15 mouse cellular contexts compared by ENCODE assay signal in the genomic region with DNA sequence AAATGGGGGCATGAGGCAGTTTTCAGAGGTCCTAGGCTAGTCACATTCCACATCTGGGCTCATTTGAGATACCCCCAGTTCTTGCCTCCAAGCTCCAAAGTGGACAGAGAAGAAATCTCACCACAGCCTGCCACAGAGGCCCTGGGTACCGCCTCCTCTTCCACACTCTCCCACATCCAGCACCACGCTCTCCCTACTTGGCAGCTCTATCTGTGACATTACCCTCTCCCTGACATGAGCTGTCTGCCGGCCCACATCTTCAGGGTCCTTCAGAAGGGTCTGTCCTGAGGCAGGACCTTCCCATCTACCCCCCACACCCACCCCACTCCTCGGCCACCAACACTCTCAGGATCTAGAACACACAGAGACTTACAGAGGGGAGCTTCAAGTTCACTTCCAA. TPM values are rescaled to one million over a fixed set of nuclear protein-coding genes. Genes with fewer than 3 reads are reported as not detected.
DNase-seq lines count a peak whose midpoint lies in the region; ATAC-seq lines count a peak whose summit lies in the region.
"Had no signal": no experiment of that assay in that cellular context is flagged by ENCODE, and none has a peak within 500 bp of the region (broad histone marks: within the 10 kb centered on the region; RNA-seq: fewer than 3 reads in every experiment).

No protein-coding gene starts in this region.

- no peaks in the 10 kb centered on the region for H3K36me3 ChIP-seq in forebrain, embryonic 15.5 days
- no peaks in the 10 kb centered on the region for H3K36me3 ChIP-seq in limb, embryonic 13.5 days

- no peaks in the 10 kb centered on the region for H3K27me3 ChIP-seq in forebrain, embryonic 15.5 days
- peaks cover 34% of the 10 kb centered on the region for H3K27me3 ChIP-seq in limb, embryonic 13.5 days
- H3K27me3 ChIP-seq: CH12.LX had no signal

- H3K4me2 ChIP-seq in forebrain, embryonic 15.5 days (replicated peaks): peak overlapping the region; percentile 83
- H3K4me2 ChIP-seq in limb, embryonic 13.5 days (replicated peaks): peak overlapping the region; percentile 71; the same call in 1 of the 2 replicates

- peak; percentile 33 to 40 for DNase-seq in left cerebral cortex, postnatal 36 days (ENCODE audit: low spot score in 2 of 2)
- DNase-seq in left cerebral cortex, adult 11 months (ENCODE audit: low spot score): no peak
- DNase-seq in lung, adult 18-20 months: no peak
- DNase-seq in thymus, adult 18-20 months: no peak
- no peak for DNase-seq in cerebellum, adult 18-20 months
- DNase-seq: adrenal gland, postnatal 25 days; cerebellum, adult 8-10 months; heart, postnatal 10 days; kidney, postnatal 36 days; liver, postnatal 0 days; thymus, postnatal 4 days had no signal

- peak overlapping the region; percentile 56 for H3K4me3 ChIP-seq in forebrain, embryonic 15.5 days
- H3K4me3 ChIP-seq in limb, embryonic 13.5 days: no peak overlapping the region

- WGBS in forebrain, embryonic 15.5 days: 49% methylated on average over 4 of the region's 4 CpGs
- 35% methylated on average over 4 of the region's 4 CpGs for WGBS in limb, embryonic 13.5 days

- intact Hi-C loops in left cerebral cortex, postnatal 36 days (cut with DNase I): loop anchor here (5.0 kb wide), 1 partner anchor 39 kb away; no protein-coding TSS in a partner anchor

- no peaks in the 10 kb centered on the region for H3K9me3 ChIP-seq in forebrain, embryonic 15.5 days
- 0 out of 2 replicates have a peak, but pooled peaks cover 7% of the 10 kb centered on the region for H3K9me3 ChIP-seq in limb, embryonic 13.5 days

- peaks cover 17% of the 10 kb centered on the region for H3K4me1 ChIP-seq in forebrain, embryonic 15.5 days
- peaks cover 7% of the 10 kb centered on the region for H3K4me1 ChIP-seq in limb, embryonic 13.5 days

- peak overlapping the region; percentile 62; the same call in 1 of the 2 replicates for H3K9ac ChIP-seq in forebrain, embryonic 15.5 days (replicated peaks)
- no peak overlapping the region for H3K9ac ChIP-seq in limb, embryonic 13.5 days
- H3K9ac ChIP-seq: liver, postnatal 0 days had no signal

- ATAC-seq in forebrain, embryonic 15.5 days (replicated peaks): no peak
- ATAC-seq in limb, embryonic 13.5 days (ENCODE audit: low FRiP score, low read depth): no peak
- ATAC-seq: liver, postnatal 0 days had no signal

- H3K27ac ChIP-seq in forebrain, embryonic 15.5 days (replicated peaks): no peak overlapping the region
- no peak overlapping the region for H3K27ac ChIP-seq in limb, embryonic 13.5 days

RNA-seq across cellular contexts. Expression of gene Rimbp2, which starts 1.8 kb away (rescaled TPM):
- 100 to 1,000 TPM; 128 to 150 TPM for total RNA-seq in left cerebral cortex, postnatal 36 days (2021)
- 3.2 and 3.4 TPM in 2 replicates for polyA plus RNA-seq in forebrain, embryonic 15.5 days (2015; fragmentation: Nextera tagmentation; extraction: Ambion mirVana)
- 0.04 and 0.08 TPM in 2 replicates for polyA plus RNA-seq in limb, embryonic 13.5 days (2015; fragmentation: Nextera tagmentation; extraction: Ambion mirVana)
- total RNA-seq: CH12.LX; gastrocnemius, adult 18-20 months had no signal
- polyA plus RNA-seq: liver, postnatal 0 days had no signal

RNA-seq across cellular contexts. Expression of gene Stx2, which starts 56.9 kb away (rescaled TPM):
- 10 to 100 TPM; 16.9 to 29.6 TPM for total RNA-seq in left cerebral cortex, postnatal 36 days (2021)
- polyA plus RNA-seq in forebrain, embryonic 15.5 days (2015; fragmentation: Nextera tagmentation; extraction: Ambion mirVana): 15.3 and 21.3 TPM in 2 replicates
- 28.0 and 30.5 TPM in 2 replicates for polyA plus RNA-seq in limb, embryonic 13.5 days (2015; fragmentation: Nextera tagmentation; extraction: Ambion mirVana)

Comparison
In these comparisons a context has a peak if more than half of its experiments do, and no peak if none do; other contexts are left out.
1. DNase-seq: peak in left cerebral cortex, postnatal 36 days (2 of 2); none in left cerebral cortex, adult 11 months (single experiment), lung, adult 18-20 months (0 of 2), thymus, adult 18-20 months (0 of 2) and cerebellum, adult 18-20 months (0 of 2).